Mouse (Mus musculus) left cerebral cortex, postnatal 36 days (tissue): ENCODE results near the gene Bex6. TPM values are rescaled to one million over a fixed set of nuclear protein-coding genes. Genes with fewer than 3 reads are reported as not detected.

Experiments used
- total RNA-seq, 2 experiments: library from RNA; stranded (reverse); gene quantifications; 2 replicates each; pipeline ENCODE4 v1.2.3; 2021

Gene Bex6
- total RNA-seq, 2 experiments from 2014 or later: not detected

Other genes with a start within 250 kb of the Bex6 start
- 10 to 100 TPM; 18.6 to 35.3 TPM for gene Pigz, start 246.0 kb upstream of the Bex6 start, total RNA-seq
- 10 to 100 TPM; 39.7 to 51.9 TPM for gene 0610012G03Rik, start 231.3 kb upstream of the Bex6 start, total RNA-seq
- gene Ncbp2, start 231.3 kb upstream of the Bex6 start, total RNA-seq: 10 to 100 TPM; 47.7 to 49.7 TPM
- gene Senp5, start 176.5 kb upstream of the Bex6 start, total RNA-seq: 10 to 100 TPM; 45.8 to 49.3 TPM
- gene Pak2, start 100.5 kb upstream of the Bex6 start, total RNA-seq: 10 to 100 TPM; 24.1 to 25.3 TPM
- 10 to 100 TPM; 25.8 to 27.8 TPM for gene Pigx, start 80.1 kb upstream of the Bex6 start, total RNA-seq
- gene Cep19, start 80.0 kb upstream of the Bex6 start, total RNA-seq: 10 to 100 TPM; 71.0 to 72.1 TPM
- gene Nrros, start 14.2 kb upstream of the Bex6 start, total RNA-seq: 1 to 10 TPM; 7.5 to 9.2 TPM
- gene Fbxo45, start 67.3 kb downstream of the Bex6 start, total RNA-seq: 10 to 100 TPM; 48.7 to 49.2 TPM
- 10 to 100 TPM; 12.2 to 14.4 TPM for gene Wdr53, start 67.4 kb downstream of the Bex6 start, total RNA-seq
- not detected for gene Smco1, start 91.6 kb downstream of the Bex6 start, total RNA-seq
- 10 to 100 TPM; 24.8 to 29.8 TPM for gene Rnf168, start 97.6 kb downstream of the Bex6 start, total RNA-seq
- gene Ubxn7, start 152.4 kb downstream of the Bex6 start, total RNA-seq: 10 to 100 TPM; 47.4 to 57.4 TPM
- gene Tm4sf19, start 220.7 kb downstream of the Bex6 start, total RNA-seq: not detected
- 10 to 100 TPM; 14.6 TPM for gene Tctex1d2, start 239.9 kb downstream of the Bex6 start, total RNA-seq